Mouse (Mus musculus) testis, adult 2 months (tissue): ENCODE results near the gene Sec62. TPM values are rescaled to one million over a fixed set of nuclear protein-coding genes. Genes with fewer than 3 reads are reported as not detected.

Experiments
- H3K27ac ChIP-seq: fragments of 200-500 bp; 2 replicates; pipeline ENCODE4 v1.5.1; 2012; ENCODE audit warnings: low read depth, low read length; ENCODE audit not compliant: control insufficient read depth, insufficient read depth
- H3K27me3 ChIP-seq: fragments of 200-500 bp; 2 replicates; pipeline ENCODE4 v1.6.1; 2012; ENCODE audit warnings: mild to moderate bottlenecking, low read length, moderate library complexity; ENCODE audit not compliant: control insufficient read depth, insufficient read depth
- H3K36me3 ChIP-seq: fragments of 200-500 bp; 2 replicates; pipeline ENCODE4 v1.6.1; 2012; ENCODE audit warnings: mild to moderate bottlenecking, low read length; ENCODE audit not compliant: control insufficient read depth, insufficient read depth
- H3K4me1 ChIP-seq: fragments of 200-500 bp; 2 replicates; pipeline ENCODE4 v1.6.1; 2012; ENCODE audit warnings: low read length; ENCODE audit not compliant: control insufficient read depth, insufficient read depth
- H3K4me3 ChIP-seq: fragments of 200-500 bp; 2 replicates; pipeline ENCODE4 v1.5.1; 2012; ENCODE audit warnings: low read depth, mild to moderate bottlenecking, low read length, moderate library complexity, mixed read lengths; ENCODE audit not compliant: control insufficient read depth
- CTCF ChIP-seq: fragments of 200-500 bp; IDR thresholded peaks from 2 replicates; pipeline ENCODE4 v1.5.1; 2012; ENCODE audit warnings: low read depth, mild to moderate bottlenecking, inconsistent platforms, low read length, moderate library complexity; ENCODE audit not compliant: control insufficient read depth, insufficient read depth, insufficient replicate concordance
- POLR2A ChIP-seq: fragments of 200-500 bp; IDR thresholded peaks from 2 replicates; pipeline ENCODE4 v1.6.1; 2012; ENCODE audit warnings: low read depth, mild to moderate bottlenecking, inconsistent platforms, low read length, moderate library complexity; ENCODE audit not compliant: control insufficient read depth
- polyA plus RNA-seq: library from polyadenylated mRNA; depleted of rRNA; stranded (reverse); fragments of >200 nt; gene quantifications from 2 replicates; pipeline ENCODE4 v1.2.3, GENCODE M21; 2012

The Sec62 gene
- polyA plus RNA-seq, 1 experiment: 9.0 TPM

- TF ChIP-seq POLR2A (no peak), CTCF (no peak)
- H3K27ac ChIP-seq: no peak overlapping the region
Measured at GRCm38 (mm10) chr3:30766177-30766576, 26.5 kb upstream of the Sec62 start.

GRCm38 (mm10) chr3:30767271-30767670 lies 25.4 kb upstream of the Sec62 start:
- Histone ChIP-seq H3K4me1 (no peaks in the 10 kb centered on the region), H3K4me3 (no peak overlapping the region), H3K36me3 (no peaks in the 10 kb centered on the region), H3K27ac (no peak overlapping the region), H3K27me3 (no peaks in the 10 kb centered on the region)
- TF ChIP-seq CTCF (no peak), POLR2A (no peak)

More at GRCm38 (mm10) chr3:30766177-30766576, 26.5 kb upstream of the Sec62 start:
- H3K4me1 ChIP-seq: no peaks in the 10 kb centered on the region
- H3K4me3 ChIP-seq: no peak overlapping the region
- H3K36me3 ChIP-seq: no peaks in the 10 kb centered on the region
- no peaks in the 10 kb centered on the region for H3K27me3 ChIP-seq

- no peak overlapping the region for H3K4me3 ChIP-seq
- H3K27ac ChIP-seq: no peak overlapping the region
- no peaks in the 10 kb centered on the region for H3K4me1 ChIP-seq
- H3K36me3 ChIP-seq: no peaks in the 10 kb centered on the region
- H3K27me3 ChIP-seq: no peaks in the 10 kb centered on the region
- TF ChIP-seq POLR2A (no peak), CTCF (no peak)
Measured at GRCm38 (mm10) chr3:30769755-30770515, 22.7 kb upstream of the Sec62 start.

GRCm38 (mm10) chr3:30771560-30771959 lies 21.1 kb upstream of the Sec62 start:
- Histone ChIP-seq H3K4me1 (no peaks in the 10 kb centered on the region), H3K36me3 (no peaks in the 10 kb centered on the region), H3K27ac (no peak overlapping the region), H3K4me3 (no peak overlapping the region), H3K27me3 (no peaks in the 10 kb centered on the region)
- TF ChIP-seq CTCF: no peak
- TF ChIP-seq POLR2A: no peak

- Histone ChIP-seq H3K27me3 (no peaks in the 10 kb centered on the region), H3K4me3 (no peak overlapping the region), H3K36me3 (no peaks in the 10 kb centered on the region), H3K27ac (no peak overlapping the region), H3K4me1 (no peaks in the 10 kb centered on the region)
- TF ChIP-seq POLR2A (no peak), CTCF (no peak)
Measured at GRCm38 (mm10) chr3:30772631-30773030, 20.0 kb upstream of the Sec62 start.

- Histone ChIP-seq H3K36me3 (no peaks in the 10 kb centered on the region), H3K4me1 (no peaks in the 10 kb centered on the region), H3K27me3 (no peaks in the 10 kb centered on the region), H3K27ac (no peak overlapping the region), H3K4me3 (no peak overlapping the region)
- no peak for TF ChIP-seq CTCF
- no peak for TF ChIP-seq POLR2A
Measured at GRCm38 (mm10) chr3:30774677-30775076, 18.0 kb upstream of the Sec62 start.

GRCm38 (mm10) chr3:30777984-30778383 lies 14.7 kb upstream of the Sec62 start:
- Histone ChIP-seq H3K27ac (no peak overlapping the region), H3K27me3 (no peaks in the 10 kb centered on the region), H3K36me3 (no peaks in the 10 kb centered on the region), H3K4me3 (no peak overlapping the region), H3K4me1 (no peaks in the 10 kb centered on the region)
- TF ChIP-seq POLR2A (no peak), CTCF (no peak)

- Histone ChIP-seq H3K27me3 (no peaks in the 10 kb centered on the region), H3K4me1 (no peaks in the 10 kb centered on the region), H3K4me3 (no peak overlapping the region), H3K27ac (no peak overlapping the region), H3K36me3 (no peaks in the 10 kb centered on the region)
- no peak for TF ChIP-seq POLR2A
- no peak for TF ChIP-seq CTCF
Measured at GRCm38 (mm10) chr3:30788531-30788930, 4.1 kb upstream of the Sec62 start.
